Mouse (Mus musculus): ENCODE results near the gene Gm17027. TPM values are rescaled to one million over a fixed set of nuclear protein-coding genes. Genes with fewer than 3 reads are reported as not detected.
"Not testable (repeated sequence)": the region's sequence is repeated elsewhere in the genome, so short reads cannot be mapped to it uniquely, and the experiment has no call there.

Gm17027 gene
- polyA plus RNA-seq (2014; fragmentation: Nextera tagmentation; extraction: Ambion mirVana): not detected in 2 replicates

- not testable (repeated sequence) for DNase-seq (ENCODE audit: low spot score)
- WGBS: 85% methylated on average over 1 of the region's 2 CpGs
These were observed at the start of gene Gm17027 for GRCm38 (mm10) chr14:42162522-42162921. Gene Gm17027, minus strand, starts transcription at chr14:42162622.

GRCm38 (mm10) chr14:42190691-42191090 is 28.3 kb upstream of the Gm17027 start, which contains the start of gene Gm3573:
Gene Gm3573, minus strand, starts transcription at chr14:42190791.
- no CpG with 5 or more reads among the region's 1 CpGs for WGBS
- H3K9me3 ChIP-seq (ENCODE audit: control insufficient read depth, low read length); H3K4me2 ChIP-seq (ENCODE audit: low read depth, low read length); H3K4me1 ChIP-seq (ENCODE audit: control insufficient read depth, insufficient read depth, low read length); H3K27ac ChIP-seq (replicated peaks; ENCODE audit: low read depth, low read length); ATAC-seq (ENCODE audit: low read depth); H3K4me3 ChIP-seq (ENCODE audit: low read depth, low read length); H3K27me3 ChIP-seq (replicated peaks; ENCODE audit: control insufficient read depth, insufficient read depth, low read length); DNase-seq (ENCODE audit: low spot score); H3K36me3 ChIP-seq (ENCODE audit: control insufficient read depth, insufficient read depth, low read length); H3K9ac ChIP-seq (ENCODE audit: low read depth, low read length): not testable (repeated sequence)

More at GRCm38 (mm10) chr14:42162522-42162921, at the start of gene Gm17027:
- H3K36me3 ChIP-seq (ENCODE audit: control insufficient read depth, insufficient read depth, low read length); H3K27ac ChIP-seq (replicated peaks; ENCODE audit: low read depth, low read length); H3K9ac ChIP-seq (ENCODE audit: low read depth, low read length); ATAC-seq (ENCODE audit: low read depth); H3K9me3 ChIP-seq (ENCODE audit: control insufficient read depth, low read length); H3K4me3 ChIP-seq (ENCODE audit: low read depth, low read length); H3K4me2 ChIP-seq (ENCODE audit: low read depth, low read length); H3K27me3 ChIP-seq (replicated peaks; ENCODE audit: control insufficient read depth, insufficient read depth, low read length); H3K4me1 ChIP-seq (ENCODE audit: control insufficient read depth, insufficient read depth, low read length): not testable (repeated sequence)

- not testable (repeated sequence) for ATAC-seq (ENCODE audit: low read depth); H3K36me3 ChIP-seq (ENCODE audit: control insufficient read depth, insufficient read depth, low read length); H3K9me3 ChIP-seq (ENCODE audit: control insufficient read depth, low read length); DNase-seq (ENCODE audit: low spot score); H3K4me2 ChIP-seq (ENCODE audit: low read depth, low read length); H3K27ac ChIP-seq (replicated peaks; ENCODE audit: low read depth, low read length); H3K27me3 ChIP-seq (replicated peaks; ENCODE audit: control insufficient read depth, insufficient read depth, low read length); H3K9ac ChIP-seq (ENCODE audit: low read depth, low read length); H3K4me1 ChIP-seq (ENCODE audit: control insufficient read depth, insufficient read depth, low read length); H3K4me3 ChIP-seq (ENCODE audit: low read depth, low read length)
- 84% methylated on average over 3 of the region's 3 CpGs for WGBS
These were observed 21.5 kb upstream of the Gm17027 start for GRCm38 (mm10) chr14:42183936-42184335.

GRCm38 (mm10) chr14:42134571-42134970 is 27.9 kb downstream of the Gm17027 start:
- not testable (repeated sequence) for H3K27ac ChIP-seq (replicated peaks; ENCODE audit: low read depth, low read length); H3K27me3 ChIP-seq (replicated peaks; ENCODE audit: control insufficient read depth, insufficient read depth, low read length); H3K4me1 ChIP-seq (ENCODE audit: control insufficient read depth, insufficient read depth, low read length); H3K9ac ChIP-seq (ENCODE audit: low read depth, low read length); H3K9me3 ChIP-seq (ENCODE audit: control insufficient read depth, low read length); DNase-seq (ENCODE audit: low spot score); H3K36me3 ChIP-seq (ENCODE audit: control insufficient read depth, insufficient read depth, low read length); H3K4me3 ChIP-seq (ENCODE audit: low read depth, low read length); H3K4me2 ChIP-seq (ENCODE audit: low read depth, low read length); ATAC-seq (ENCODE audit: low read depth)
- 75% methylated on average over 5 of the region's 8 CpGs for WGBS

- 62% methylated on average over 6 of the region's 14 CpGs for WGBS
- ATAC-seq (ENCODE audit: low read depth): not testable (repeated sequence)
These were observed 28.6 kb downstream of the Gm17027 start for GRCm38 (mm10) chr14:42133806-42134205.

GRCm38 (mm10) chr14:42117269-42117668 is 45.2 kb downstream of the Gm17027 start, which contains the start of gene Gm7951:
Gene Gm7951, minus strand, starts transcription at chr14:42117369.
- not testable (repeated sequence) for H3K9ac ChIP-seq (ENCODE audit: low read depth, low read length); H3K27ac ChIP-seq (replicated peaks; ENCODE audit: low read depth, low read length); H3K27me3 ChIP-seq (replicated peaks; ENCODE audit: control insufficient read depth, insufficient read depth, low read length); H3K36me3 ChIP-seq (ENCODE audit: control insufficient read depth, insufficient read depth, low read length); H3K9me3 ChIP-seq (ENCODE audit: control insufficient read depth, low read length); H3K4me3 ChIP-seq (ENCODE audit: low read depth, low read length); DNase-seq (ENCODE audit: low spot score); H3K4me2 ChIP-seq (ENCODE audit: low read depth, low read length); H3K4me1 ChIP-seq (ENCODE audit: control insufficient read depth, insufficient read depth, low read length); ATAC-seq (ENCODE audit: low read depth)
- no CpG with 5 or more reads among the region's 2 CpGs for WGBS

More at GRCm38 (mm10) chr14:42133806-42134205, 28.6 kb downstream of the Gm17027 start:
- not testable (repeated sequence) for H3K4me1 ChIP-seq (ENCODE audit: control insufficient read depth, insufficient read depth, low read length); H3K27me3 ChIP-seq (replicated peaks; ENCODE audit: control insufficient read depth, insufficient read depth, low read length); H3K27ac ChIP-seq (replicated peaks; ENCODE audit: low read depth, low read length); H3K9me3 ChIP-seq (ENCODE audit: control insufficient read depth, low read length); H3K4me2 ChIP-seq (ENCODE audit: low read depth, low read length); H3K4me3 ChIP-seq (ENCODE audit: low read depth, low read length); DNase-seq (ENCODE audit: low spot score); H3K36me3 ChIP-seq (ENCODE audit: control insufficient read depth, insufficient read depth, low read length); H3K9ac ChIP-seq (ENCODE audit: low read depth, low read length)

Other genes with a start within 250 kb of the Gm17027 start
- gene 1700049E17Rik1, start 237.7 kb downstream of the Gm17027 start, polyA plus RNA-seq (2014; fragmentation: Nextera tagmentation; extraction: Ambion mirVana): not detected in 2 replicates
- not detected in 2 replicates for gene 1700024B05Rik, start 218.6 kb downstream of the Gm17027 start, polyA plus RNA-seq (2014; fragmentation: Nextera tagmentation; extraction: Ambion mirVana)
- gene Gm6401, start 194.7 kb downstream of the Gm17027 start, polyA plus RNA-seq (2014; fragmentation: Nextera tagmentation; extraction: Ambion mirVana): not detected in 2 replicates
- not detected in 2 replicates for gene Gm3543, start 179.3 kb downstream of the Gm17027 start, polyA plus RNA-seq (2014; fragmentation: Nextera tagmentation; extraction: Ambion mirVana)
- not detected in 2 replicates for gene Gm7951, start 45.3 kb downstream of the Gm17027 start, polyA plus RNA-seq (2014; fragmentation: Nextera tagmentation; extraction: Ambion mirVana)
- not detected in 2 replicates for gene Gm3573, start 28.2 kb upstream of the Gm17027 start, polyA plus RNA-seq (2014; fragmentation: Nextera tagmentation; extraction: Ambion mirVana)
- gene Gm17026, start 97.4 kb upstream of the Gm17027 start, polyA plus RNA-seq (2014; fragmentation: Nextera tagmentation; extraction: Ambion mirVana): not detected in 2 replicates
- not detected in 2 replicates for gene Gm9611, start 134.7 kb upstream of the Gm17027 start, polyA plus RNA-seq (2014; fragmentation: Nextera tagmentation; extraction: Ambion mirVana)
- gene Gm7995, start 147.6 kb upstream of the Gm17027 start, polyA plus RNA-seq (2014; fragmentation: Nextera tagmentation; extraction: Ambion mirVana): not detected in 2 replicates

All from embryonic facial prominence, embryonic 14.5 days (tissue).